Mouse (Mus musculus) heart, embryonic 10.5 days (tissue): ENCODE measurements around the gene Garnl3. TPM values are rescaled to one million over a fixed set of nuclear protein-coding genes. Genes with fewer than 3 reads are reported as not detected.
"Not testable (repeated sequence)": the region's sequence is repeated elsewhere in the genome, so short reads cannot be mapped to it uniquely, and the experiment has no call there.

Source experiments
- DNase-seq: peaks from one replicate; pipeline ENCODE4 v3.0.0-alpha.2; 2017; ENCODE audit warnings: low spot score
- H3K27ac ChIP-seq: fragments of 300-500 bp; sonication (generic); 2 replicates; pipeline ENCODE4 v1.5.1; 2016; ENCODE audit warnings: mild to moderate bottlenecking
- H3K27me3 ChIP-seq: fragments of 300-500 bp; sonication (generic); 2 replicates; pipeline ENCODE4 v1.6.1; 2016; ENCODE audit warnings: mild to moderate bottlenecking; ENCODE audit not compliant: poor library complexity, insufficient read depth, severe bottlenecking
- H3K36me3 ChIP-seq: fragments of 300-500 bp; sonication (generic); 2 replicates; pipeline ENCODE4 v1.6.1; 2016; ENCODE audit warnings: mild to moderate bottlenecking, moderate library complexity
- H3K4me1 ChIP-seq: fragments of 300-500 bp; sonication (generic); 2 replicates; pipeline ENCODE4 v1.6.1; 2016; ENCODE audit warnings: mild to moderate bottlenecking
- H3K4me3 ChIP-seq: fragments of 300-500 bp; sonication (generic); 2 replicates; pipeline ENCODE4 v1.5.1; 2016; ENCODE audit warnings: mild to moderate bottlenecking, moderate library complexity
- H3K9me3 ChIP-seq: fragments of 300-500 bp; sonication (generic); 2 replicates; pipeline ENCODE4 v1.6.1; 2016; ENCODE audit warnings: mild to moderate bottlenecking, moderate library complexity
- WGBS: fragments of 180-500 bp; shearing (Covaris S2); methylation state at CpG from one replicate; pipeline ENCODE4 v1.1.7; 2016; 5-methylcytosine and 5-hydroxymethylcytosine counted together
- polyA plus RNA-seq: library from polyadenylated mRNA; unstranded; fragments of >200 nt; fragmentation: Nextera tagmentation; extraction: Ambion mirVana; gene quantifications from 2 replicates; pipeline ENCODE4 v1.2.1, GENCODE M21; 2016

The Garnl3 gene
- polyA plus RNA-seq, 1 experiment from 2014 or later = 10.5 TPM

- Histone ChIP-seq H3K9me3 (no peaks in the 10 kb centered on the region), H3K36me3 (no peaks in the 10 kb centered on the region), H3K27ac (no peak overlapping the region), H3K4me1 (0 out of 2 replicates have a peak, but pooled peaks cover 4% of the 10 kb centered on the region), H3K4me3 (no peak overlapping the region), H3K27me3 (peaks cover 15% of the 10 kb centered on the region)
- peak; percentile 54 for DNase-seq
- 87% methylated on average over 4 of the region's 4 CpGs for WGBS
Observed at GRCm38 (mm10) chr2:33137731-33138130, 6.3 kb upstream of the Garnl3 start.

GRCm38 (mm10) chr2:33137244-33137643 lies 5.8 kb upstream of the Garnl3 start:
- H3K4me3 ChIP-seq = no peak overlapping the region
- 82% methylated on average over 9 of the region's 9 CpGs for WGBS
- no peaks in the 10 kb centered on the region for H3K36me3 ChIP-seq
- H3K9me3 ChIP-seq = no peaks in the 10 kb centered on the region
- H3K27me3 ChIP-seq = peaks cover 20% of the 10 kb centered on the region
- H3K4me1 ChIP-seq = 0 out of 2 replicates have a peak, but pooled peaks cover 9% of the 10 kb centered on the region
- H3K27ac ChIP-seq = no peak overlapping the region
- peak; percentile 47 for DNase-seq

- no peak for DNase-seq
- peaks cover 13% of the 10 kb centered on the region; the same call in 1 of the 2 replicates for H3K4me1 ChIP-seq
- H3K4me3 ChIP-seq = no peak overlapping the region
- H3K9me3 ChIP-seq = no peaks in the 10 kb centered on the region
- H3K27ac ChIP-seq = no peak overlapping the region
- no peaks in the 10 kb centered on the region for H3K36me3 ChIP-seq
- 84% methylated on average over 6 of the region's 6 CpGs for WGBS
- peaks cover 23% of the 10 kb centered on the region for H3K27me3 ChIP-seq
Observed at GRCm38 (mm10) chr2:33136366-33136765, 4.9 kb upstream of the Garnl3 start.

GRCm38 (mm10) chr2:33134766-33135490 lies 3.5 kb upstream of the Garnl3 start:
- H3K27ac ChIP-seq = no peak overlapping the region
- no peaks in the 10 kb centered on the region for H3K9me3 ChIP-seq
- H3K4me3 ChIP-seq = no peak overlapping the region
- 71% methylated on average over 7 of the region's 7 CpGs for WGBS
- H3K36me3 ChIP-seq = no peaks in the 10 kb centered on the region
- no peak for DNase-seq
- peaks cover 23% of the 10 kb centered on the region for H3K4me1 ChIP-seq
- peaks cover 23% of the 10 kb centered on the region for H3K27me3 ChIP-seq

- 8% methylated on average over 7 of the region's 7 CpGs for WGBS
- H3K27me3 ChIP-seq = peaks cover 34% of the 10 kb centered on the region
- H3K36me3 ChIP-seq = no peaks in the 10 kb centered on the region
- DNase-seq = no peak
- H3K4me1 ChIP-seq = peaks cover 32% of the 10 kb centered on the region
- H3K4me3 ChIP-seq = no peak overlapping the region
- H3K27ac ChIP-seq = no peak overlapping the region
- H3K9me3 ChIP-seq = no peaks in the 10 kb centered on the region
Observed at GRCm38 (mm10) chr2:33132306-33132705, 852 bp upstream of the Garnl3 start.

- H3K27ac ChIP-seq = peak overlapping the region; percentile 88
- DNase-seq = peak; percentile 100
- WGBS = under 1% methylated on average over 55 of the region's 55 CpGs
- peaks cover 32% of the 10 kb centered on the region for H3K4me1 ChIP-seq
- H3K9me3 ChIP-seq = no peaks in the 10 kb centered on the region
- peaks cover 30% of the 10 kb centered on the region for H3K27me3 ChIP-seq
- peak overlapping the region; percentile 85 for H3K4me3 ChIP-seq
- H3K36me3 ChIP-seq = no peaks in the 10 kb centered on the region
Observed at GRCm38 (mm10) chr2:33130526-33131483, 649 bp downstream of the Garnl3 start.

GRCm38 (mm10) chr2:33130141-33130525 lies 1.3 kb downstream of the Garnl3 start:
- H3K36me3 ChIP-seq = no peaks in the 10 kb centered on the region
- no peak for DNase-seq
- H3K9me3 ChIP-seq = no peaks in the 10 kb centered on the region
- peaks cover 30% of the 10 kb centered on the region for H3K27me3 ChIP-seq
- H3K4me1 ChIP-seq = peaks cover 32% of the 10 kb centered on the region
- peak overlapping the region; percentile 88 for H3K27ac ChIP-seq
- under 1% methylated on average over 33 of the region's 33 CpGs for WGBS
- peak overlapping the region; percentile 85 for H3K4me3 ChIP-seq

GRCm38 (mm10) chr2:33129696-33130095 lies 1.8 kb downstream of the Garnl3 start:
- Histone ChIP-seq H3K36me3 (no peaks in the 10 kb centered on the region), H3K4me1 (peaks cover 32% of the 10 kb centered on the region), H3K27me3 (peaks cover 26% of the 10 kb centered on the region), H3K4me3 (peak overlapping the region; percentile 85), H3K27ac (peak overlapping the region; percentile 88), H3K9me3 (no peaks in the 10 kb centered on the region)
- peak; percentile 80 for DNase-seq
- 2% methylated on average over 10 of the region's 10 CpGs for WGBS

- H3K4me1 ChIP-seq = peaks cover 32% of the 10 kb centered on the region
- WGBS = 68% methylated on average over 2 of the region's 2 CpGs
- no peak for DNase-seq
- no peak overlapping the region for H3K4me3 ChIP-seq
- no peaks in the 10 kb centered on the region for H3K9me3 ChIP-seq
- H3K36me3 ChIP-seq = no peaks in the 10 kb centered on the region
- no peak overlapping the region for H3K27ac ChIP-seq
- peaks cover 26% of the 10 kb centered on the region for H3K27me3 ChIP-seq
Observed at GRCm38 (mm10) chr2:33129005-33129404, 2.4 kb downstream of the Garnl3 start.

GRCm38 (mm10) chr2:33127271-33127670 lies 4.2 kb downstream of the Garnl3 start:
- H3K36me3 ChIP-seq = no peaks in the 10 kb centered on the region
- 43% methylated on average over 2 of the region's 2 CpGs for WGBS
- H3K9me3 ChIP-seq = no peaks in the 10 kb centered on the region
- H3K4me3 ChIP-seq = no peak overlapping the region
- H3K27me3 ChIP-seq = peaks cover 16% of the 10 kb centered on the region
- no peak for DNase-seq
- H3K27ac ChIP-seq = no peak overlapping the region
- peaks cover 23% of the 10 kb centered on the region for H3K4me1 ChIP-seq

GRCm38 (mm10) chr2:33122856-33123255 lies 8.6 kb downstream of the Garnl3 start:
- Histone ChIP-seq H3K36me3 (no peaks in the 10 kb centered on the region), H3K27me3 (0 out of 2 replicates have a peak, but pooled peaks cover 7% of the 10 kb centered on the region), H3K4me1 (peaks cover 12% of the 10 kb centered on the region), H3K9me3 (no peaks in the 10 kb centered on the region), H3K4me3 (no peak overlapping the region), H3K27ac (no peak overlapping the region)
- DNase-seq = no peak
- WGBS = 71% methylated on average over 6 of the region's 6 CpGs

GRCm38 (mm10) chr2:33100536-33100935 lies 30.9 kb downstream of the Garnl3 start:
- DNase-seq = no peak
- Histone ChIP-seq H3K27me3 (no peaks in the 10 kb centered on the region), H3K4me1 (peaks cover 14% of the 10 kb centered on the region), H3K27ac (no peak overlapping the region), H3K4me3 (no peak overlapping the region), H3K9me3 (no peaks in the 10 kb centered on the region), H3K36me3 (no peaks in the 10 kb centered on the region)
- 74% methylated on average over 8 of the region's 8 CpGs for WGBS

GRCm38 (mm10) chr2:33097326-33097725 lies 34.1 kb downstream of the Garnl3 start:
- not testable (repeated sequence) for DNase-seq, H3K4me3 ChIP-seq, H3K9me3 ChIP-seq, H3K36me3 ChIP-seq, H3K27me3 ChIP-seq, H3K4me1 ChIP-seq, H3K27ac ChIP-seq
- 80% methylated on average over 12 of the region's 12 CpGs for WGBS
